ENCODE assay signal across 28 mouse cellular contexts in the genomic region with DNA sequence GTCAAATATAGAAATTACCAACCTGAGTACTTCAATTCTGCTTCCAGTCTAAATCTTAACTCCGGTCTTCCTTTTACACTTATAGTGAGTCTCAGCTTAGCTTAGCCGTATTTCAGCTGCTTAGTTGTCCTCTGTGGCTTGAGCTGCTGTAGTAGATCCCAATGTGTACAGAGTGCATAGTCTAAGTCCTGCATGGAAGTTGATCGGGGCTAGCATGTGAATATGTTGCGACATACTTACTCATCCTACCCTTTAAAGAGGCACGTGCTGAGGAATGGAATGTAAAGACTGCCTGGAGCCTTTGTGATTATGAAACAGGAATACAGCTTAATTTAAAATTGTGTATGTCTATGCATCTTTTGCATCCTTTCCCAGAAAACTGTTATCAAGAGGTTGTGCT.
A peak's percentile ranks its signal among the peaks of the same experiment; 100 is the strongest.
DNase-seq lines count a peak whose midpoint lies in the region; ATAC-seq and TF ChIP-seq lines count a peak whose summit lies in the region.
"Had no signal": no experiment of that assay in that cellular context is flagged by ENCODE, and none has a peak within 500 bp of the region (broad histone marks: within the 10 kb centered on the region; RNA-seq: fewer than 3 reads in every experiment).

No protein-coding gene starts in this region.

- no peak overlapping the region for H3K27ac ChIP-seq in intestine, embryonic 16.5 days (ENCODE audit: low read length)
- H3K27ac ChIP-seq in liver, embryonic 14.5 days: no peak overlapping the region
- no peak overlapping the region for H3K27ac ChIP-seq in hindbrain, embryonic 13.5 days
- H3K27ac ChIP-seq: embryonic facial prominence, embryonic 12.5 days; forebrain, embryonic 10.5 days; forebrain, embryonic 15.5 days; hindbrain, embryonic 10.5 days; kidney, embryonic 15.5 days; layer of hippocampus, adult 2 months had no signal

- no peaks in the 10 kb centered on the region for H3K4me1 ChIP-seq in intestine, embryonic 16.5 days (ENCODE audit: control insufficient read depth, insufficient read depth, low read length)
- H3K4me1 ChIP-seq in liver, embryonic 14.5 days (replicated peaks; ENCODE audit: control insufficient read depth in 2 of 2, insufficient read depth in 2 of 2, low read length in 1 of 2): no peaks in the 10 kb centered on the region; a peak in 1 of 4 replicates
- H3K4me1 ChIP-seq in hindbrain, embryonic 13.5 days (replicated peaks): peaks cover 14% of the 10 kb centered on the region
- H3K4me1 ChIP-seq: embryonic facial prominence, embryonic 12.5 days; kidney, embryonic 15.5 days had no signal

- WGBS in intestine, embryonic 16.5 days: 64% methylated on average over 5 of the region's 5 CpGs
- WGBS in liver, embryonic 14.5 days (ENCODE audit: insufficient replicate concordance): 61% methylated on average over 5 of the region's 5 CpGs
- WGBS in hindbrain, embryonic 13.5 days: 84% methylated on average over 5 of the region's 5 CpGs

- H3K4me2 ChIP-seq in intestine, embryonic 16.5 days (ENCODE audit: low read depth, low read length): no peak overlapping the region
- no peak overlapping the region for H3K4me2 ChIP-seq in liver, embryonic 14.5 days (ENCODE audit: low read depth)
- no peak overlapping the region for H3K4me2 ChIP-seq in hindbrain, embryonic 13.5 days
- H3K4me2 ChIP-seq: embryonic facial prominence, embryonic 12.5 days; forebrain, embryonic 15.5 days; kidney, embryonic 15.5 days had no signal

- no peak overlapping the region for H3ac ChIP-seq in C2C12 (ENCODE audit: control insufficient read depth, insufficient read length, low read depth)

- peaks cover 16% of the 10 kb centered on the region for H3K27me3 ChIP-seq in C2C12 (ENCODE audit: control insufficient read depth, insufficient read depth, insufficient read length)
- H3K27me3 ChIP-seq in intestine, embryonic 16.5 days (replicated peaks; ENCODE audit: control insufficient read depth, insufficient read depth, low read length): no peaks in the 10 kb centered on the region
- H3K27me3 ChIP-seq in liver, embryonic 14.5 days (ENCODE audit: control insufficient read depth, insufficient read depth, low read length): no peaks in the 10 kb centered on the region
- no peaks in the 10 kb centered on the region for H3K27me3 ChIP-seq in hindbrain, embryonic 13.5 days
- H3K27me3 ChIP-seq: embryonic facial prominence, embryonic 12.5 days; forebrain, embryonic 15.5 days; kidney, embryonic 15.5 days had no signal

- TF ChIP-seq CTCF in C2C12 (IDR thresholded peaks at IDR 0.05; ENCODE audit: control insufficient read depth, insufficient read depth, insufficient read length): no peak
- no peak for TF ChIP-seq CTCF in liver, embryonic 14.5 days (IDR thresholded peaks at IDR 0.05; ENCODE audit: low read depth)

- no peak for TF ChIP-seq EP300 in liver, embryonic 14.5 days (IDR thresholded peaks at IDR 0.05; ENCODE audit: low read depth)

- H3K9ac ChIP-seq in intestine, embryonic 16.5 days (ENCODE audit: low read depth, low read length): no peak overlapping the region
- H3K9ac ChIP-seq in liver, embryonic 14.5 days (replicated peaks): no peak overlapping the region
- H3K9ac ChIP-seq in hindbrain, embryonic 13.5 days: no peak overlapping the region
- H3K9ac ChIP-seq: embryonic facial prominence, embryonic 12.5 days; forebrain, embryonic 15.5 days; kidney, embryonic 15.5 days had no signal

- H3K79me3 ChIP-seq in C2C12 (ENCODE audit: low read depth): no peaks in the 10 kb centered on the region

- H3K36me3 ChIP-seq in C2C12 (ENCODE audit: control insufficient read depth, insufficient read depth): no peaks in the 10 kb centered on the region
- no peaks in the 10 kb centered on the region for H3K36me3 ChIP-seq in intestine, embryonic 16.5 days (ENCODE audit: control insufficient read depth, insufficient read depth, low read length)
- no peaks in the 10 kb centered on the region for H3K36me3 ChIP-seq in liver, embryonic 14.5 days (replicated peaks; ENCODE audit: control insufficient read depth, insufficient read depth, low read depth)
- no peaks in the 10 kb centered on the region for H3K36me3 ChIP-seq in hindbrain, embryonic 13.5 days
- H3K36me3 ChIP-seq: embryonic facial prominence, embryonic 12.5 days; forebrain, embryonic 10.5 days; forebrain, embryonic 15.5 days; G1E; hindbrain, embryonic 10.5 days; kidney, embryonic 15.5 days had no signal

- ATAC-seq in intestine, embryonic 16.5 days: peak; percentile 90
- peak; percentile 64; the same call in 1 of the 2 replicates for ATAC-seq in liver, embryonic 14.5 days (ENCODE audit: insufficient read depth)
- ATAC-seq in hindbrain, embryonic 13.5 days (ENCODE audit: low FRiP score): no peak
- ATAC-seq: forebrain, embryonic 15.5 days; hindbrain, embryonic 16.5 days; midbrain, embryonic 16.5 days; Patski had no signal

- peak; percentile 18 for DNase-seq in 3T3-L1 (ENCODE audit: low read depth, low spot score)
- peak; percentile 9 to 20 (median 14) for DNase-seq in liver, embryonic 14.5 days (ENCODE audit: low read depth in 3 of 3, low spot score in 3 of 3)
- no peak for DNase-seq in frontal cortex, postnatal 10 days (ENCODE audit: low spot score in 2 of 2)
- no peak for DNase-seq in gastrocnemius, postnatal 4 days (ENCODE audit: low spot score in 2 of 2)
- no peak for DNase-seq in urinary bladder, postnatal 36 days (ENCODE audit: low spot score in 2 of 2)
- DNase-seq: adrenal gland, postnatal 25 days; cerebellum, adult 11-12 months; cerebellum, adult 9-11 months; embryo, embryonic 11 days; heart, postnatal 14 days; kidney, postnatal 25 days; lung, adult 18-20 months; lung, postnatal 14 days; thymus, adult 2 months; thymus, postnatal 36 days had no signal

- H3K9me3 ChIP-seq in intestine, embryonic 16.5 days (ENCODE audit: control insufficient read depth, low read length): no peaks in the 10 kb centered on the region
- H3K9me3 ChIP-seq in liver, embryonic 14.5 days (ENCODE audit: control insufficient read depth, low read length): no peaks in the 10 kb centered on the region
- H3K9me3 ChIP-seq in hindbrain, embryonic 13.5 days: no peaks in the 10 kb centered on the region
- H3K9me3 ChIP-seq: embryonic facial prominence, embryonic 12.5 days; forebrain, embryonic 10.5 days; forebrain, embryonic 15.5 days; G1E; hindbrain, embryonic 10.5 days; kidney, embryonic 15.5 days had no signal

- H3K79me2 ChIP-seq in C2C12 (ENCODE audit: control insufficient read depth, insufficient read depth): no peaks in the 10 kb centered on the region

- H3K4me3 ChIP-seq in C2C12 (ENCODE audit: insufficient read depth, poor library complexity, severe bottlenecking): no peak overlapping the region
- H3K4me3 ChIP-seq in intestine, embryonic 16.5 days (ENCODE audit: low read length): no peak overlapping the region
- no peak overlapping the region for H3K4me3 ChIP-seq in liver, embryonic 14.5 days (ENCODE audit: insufficient read depth in 1 of 2, low read depth in 2 of 2, low read length in 2 of 2)
- no peak overlapping the region for H3K4me3 ChIP-seq in hindbrain, embryonic 13.5 days
- H3K4me3 ChIP-seq: embryonic facial prominence, embryonic 12.5 days; forebrain, embryonic 10.5 days; forebrain, embryonic 15.5 days; hindbrain, embryonic 10.5 days; kidney, embryonic 15.5 days; layer of hippocampus, adult 2 months had no signal

TF ChIP-seq in C2C12, 6 proteins besides CTCF, POLR2A, EP300 and RAD21:
- TF ChIP-seq MYOD1 (IDR thresholded peaks at IDR 0.05; ENCODE audit: control insufficient read depth, insufficient read length, low read depth) (no peak), CEBPB (IDR thresholded peaks at IDR 0.05; ENCODE audit: low read depth) (peak; percentile 53)

Comparison
In these comparisons a context has a peak if more than half of its experiments do, and no peak if none do; other contexts are left out.
1. DNase-seq: peak in 3T3-L1 (single experiment) and liver, embryonic 14.5 days (3 of 3); none in frontal cortex, postnatal 10 days (0 of 2), gastrocnemius, postnatal 4 days (0 of 2) and urinary bladder, postnatal 36 days (0 of 2).